Mouse (Mus musculus) heart, embryonic 14.5 days (tissue): ENCODE results near the gene Slc16a8. TPM values are rescaled to one million over a fixed set of nuclear protein-coding genes. Genes with fewer than 3 reads are reported as not detected.

Source experiments
- ATAC-seq: fragments of 200-750 bp; cut with Nextera tagmentation; 2 replicates; pipeline ENCODE4 v1.8.0; 2017; ENCODE audit warnings: low read depth, moderate TSS enrichment; ENCODE audit not compliant: insufficient number of reproducible peaks, insufficient read depth, low FRiP score
- H3K27ac ChIP-seq, 2 experiments: fragments of 200-500 bp in 1 of 2; fragments of 300-500 bp in 1 of 2; sonication (generic) in 1 of 2; replicated peaks in 1 of 2; 2 replicates each; pipeline ENCODE4 v1.5.1; 2012 to 2014; ENCODE audit warnings: low read depth in 2 of 2, low read length in 2 of 2, control low read depth in 1 of 2, mild to moderate bottlenecking in 1 of 2, mixed read lengths in 1 of 2; ENCODE audit not compliant: control insufficient read depth in 1 of 2, insufficient read depth in 1 of 2
- H3K27me3 ChIP-seq: fragments of 300-500 bp; sonication (generic); 2 replicates; pipeline ENCODE4 v1.6.1; 2014; ENCODE audit warnings: mild to moderate bottlenecking, low read length, control low read depth; ENCODE audit not compliant: control insufficient read depth, insufficient read depth
- H3K36me3 ChIP-seq: fragments of 300-500 bp; sonication (generic); 2 replicates; pipeline ENCODE4 v1.6.1; 2014; ENCODE audit warnings: mild to moderate bottlenecking, control low read depth, low read length, mixed read lengths; ENCODE audit not compliant: control insufficient read depth, insufficient read depth
- H3K4me1 ChIP-seq, 2 experiments: fragments of 200-500 bp in 1 of 2; fragments of 300-500 bp in 1 of 2; sonication (generic) in 1 of 2; 2 replicates each; pipeline ENCODE4 v1.6.1; 2012 to 2014; ENCODE audit warnings: low read length in 2 of 2, control low read depth in 1 of 2, mixed read lengths in 1 of 2; ENCODE audit not compliant: control insufficient read depth in 2 of 2, insufficient read depth in 2 of 2
- H3K4me2 ChIP-seq: fragments of 300-500 bp; sonication (generic); 2 replicates; pipeline ENCODE4 v1.6.1; 2014; ENCODE audit warnings: mild to moderate bottlenecking, low read length
- H3K4me3 ChIP-seq, 2 experiments: fragments of 200-500 bp in 1 of 2; fragments of 300-500 bp in 1 of 2; sonication (generic) in 1 of 2; 2 replicates each; pipeline ENCODE4 v1.5.1; 2012 to 2014; ENCODE audit warnings: low read length in 2 of 2, mild to moderate bottlenecking in 2 of 2, control low read depth in 1 of 2, low read depth in 1 of 2, moderate library complexity in 1 of 2; ENCODE audit not compliant: control insufficient read depth in 1 of 2, insufficient read depth in 1 of 2
- H3K9ac ChIP-seq: fragments of 300-500 bp; sonication (generic); 2 replicates; pipeline ENCODE4 v1.6.1; 2014; ENCODE audit warnings: mild to moderate bottlenecking, low read length
- H3K9me3 ChIP-seq: fragments of 300-500 bp; sonication (generic); 2 replicates; pipeline ENCODE4 v1.6.1; 2016; ENCODE audit warnings: low read length, control low read depth; ENCODE audit not compliant: control insufficient read depth
- WGBS: fragments of 180-500 bp; shearing (Covaris S2); extraction: QIAGEN DNeasy Blood & Tissue Kit; methylation state at CpG from one replicate; pipeline ENCODE4 v1.1.7; 2014; 5-methylcytosine and 5-hydroxymethylcytosine counted together
- polyA plus RNA-seq: library from polyadenylated mRNA; unstranded; fragments of >200 nt; fragmentation: Nextera tagmentation; extraction: Ambion mirVana; gene quantifications from 2 replicates; pipeline ENCODE4 v1.2.1, GENCODE M21; 2014

The Slc16a8 gene
- polyA plus RNA-seq, 1 experiment from 2014 or later: 0.28 TPM

DNA sequence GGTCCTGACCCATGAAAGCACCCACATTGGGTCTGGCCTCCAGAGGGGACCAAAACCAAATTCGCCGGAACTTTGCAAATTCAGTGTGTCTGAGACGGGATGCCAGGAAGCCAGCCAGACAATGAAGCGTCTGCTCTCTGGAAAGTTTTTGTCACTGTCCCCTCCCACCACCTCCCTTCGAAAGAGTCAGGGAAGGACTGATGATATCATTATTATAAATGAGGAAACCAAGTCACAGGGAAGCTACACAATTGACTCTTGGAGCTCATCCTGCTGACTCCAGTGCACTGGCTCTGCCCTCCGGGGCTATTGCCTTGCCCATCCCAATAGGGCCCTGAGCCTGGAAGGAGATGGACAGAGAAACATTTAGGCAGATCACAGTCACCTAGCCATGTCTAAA is 41.0 kb downstream of the Slc16a8 start:
- no peak overlapping the region for H3K4me3 ChIP-seq
- no peaks in the 10 kb centered on the region for H3K36me3 ChIP-seq
- no peaks in the 10 kb centered on the region for H3K27me3 ChIP-seq
- H3K4me1 ChIP-seq: peaks cover 7 to 17% of the 10 kb centered on the region in 2 experiments; a peak in 3 of 4 replicates
- no peak overlapping the region for H3K9ac ChIP-seq
- WGBS: 56% methylated on average over 6 of the region's 6 CpGs
- ATAC-seq: no peak
- H3K9me3 ChIP-seq: no peaks in the 10 kb centered on the region
- H3K27ac ChIP-seq: no peak overlapping the region
- no peak overlapping the region for H3K4me2 ChIP-seq

DNA sequence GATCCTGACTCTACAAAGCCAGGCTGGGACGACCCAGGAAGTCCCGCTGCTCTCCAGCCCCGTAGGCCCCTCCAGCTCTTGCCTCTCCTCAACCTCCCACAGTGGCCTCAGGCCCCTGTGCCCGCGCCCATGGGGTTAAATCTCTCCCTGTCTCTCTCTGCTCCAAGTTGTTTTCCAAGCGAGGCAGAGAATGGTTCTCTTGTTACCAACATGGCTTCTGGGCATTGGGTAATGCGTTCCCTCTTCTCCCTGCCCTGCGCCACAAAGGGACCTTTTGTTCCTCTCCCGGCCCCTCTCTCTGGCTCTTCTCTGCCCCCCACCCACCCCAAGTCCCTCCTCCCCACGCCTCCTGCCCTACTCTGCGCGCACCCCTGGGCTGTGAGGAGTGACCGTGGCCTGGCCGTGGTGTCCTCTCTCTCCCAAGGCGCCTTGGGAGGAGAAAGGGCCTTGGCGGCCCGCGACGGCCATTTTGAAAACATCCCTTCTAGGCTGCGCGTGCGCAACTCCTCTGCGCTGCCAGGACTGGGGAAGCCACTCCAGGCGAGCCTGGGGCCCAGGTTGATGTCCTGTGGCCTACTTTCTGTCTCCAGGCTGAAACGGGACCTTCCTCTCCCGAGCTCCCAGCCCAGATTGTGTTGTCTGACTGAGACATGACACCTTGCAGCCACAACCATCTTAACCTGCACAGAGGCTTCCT is 41.7 kb downstream of the Slc16a8 start:
- H3K4me2 ChIP-seq: no peak overlapping the region
- ATAC-seq: no peak
- no peak overlapping the region for H3K4me3 ChIP-seq
- H3K9me3 ChIP-seq: no peaks in the 10 kb centered on the region
- no peak overlapping the region for H3K27ac ChIP-seq
- H3K4me1 ChIP-seq: peaks cover 7 to 19% of the 10 kb centered on the region in 2 experiments; a peak in 3 of 4 replicates
- WGBS: 90% methylated on average over 26 of the region's 26 CpGs
- no peaks in the 10 kb centered on the region for H3K36me3 ChIP-seq
- H3K9ac ChIP-seq: no peak overlapping the region
- no peaks in the 10 kb centered on the region for H3K27me3 ChIP-seq

DNA sequence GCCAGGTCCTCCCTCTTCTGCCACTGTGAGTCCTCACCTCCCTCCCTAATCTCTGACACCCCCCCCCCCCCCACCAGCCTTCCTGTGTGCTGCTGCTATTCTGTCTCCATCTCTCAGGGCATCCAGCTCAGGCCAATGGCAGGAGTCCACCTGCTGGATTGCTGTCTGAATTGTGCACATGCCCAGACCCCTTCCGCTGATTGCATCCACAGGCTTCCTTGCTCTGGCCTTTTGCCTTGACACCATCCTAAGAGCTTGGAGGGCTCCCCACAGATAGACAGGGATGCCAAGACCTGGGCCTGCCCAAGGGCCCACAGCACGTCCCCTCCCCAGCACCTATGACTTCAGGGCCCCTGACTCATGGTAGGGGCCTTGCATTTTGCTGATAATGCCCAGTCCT is 44.2 kb downstream of the Slc16a8 start:
- Histone ChIP-seq H3K4me3 (no peak overlapping the region), H3K27me3 (no peaks in the 10 kb centered on the region), H3K36me3 (no peaks in the 10 kb centered on the region), H3K9ac (no peak overlapping the region), H3K27ac (0 out of 4 replicates have a peak overlapping the region, but pooled peaks have one; percentile 9 to 10), H3K9me3 (no peaks in the 10 kb centered on the region), H3K4me2 (no peak overlapping the region), H3K4me1 (peaks cover 7 to 19% of the 10 kb centered on the region in 2 experiments; a peak in 3 of 4 replicates)
- ATAC-seq: no peak
- WGBS: 63% methylated on average over 2 of the region's 2 CpGs

DNA sequence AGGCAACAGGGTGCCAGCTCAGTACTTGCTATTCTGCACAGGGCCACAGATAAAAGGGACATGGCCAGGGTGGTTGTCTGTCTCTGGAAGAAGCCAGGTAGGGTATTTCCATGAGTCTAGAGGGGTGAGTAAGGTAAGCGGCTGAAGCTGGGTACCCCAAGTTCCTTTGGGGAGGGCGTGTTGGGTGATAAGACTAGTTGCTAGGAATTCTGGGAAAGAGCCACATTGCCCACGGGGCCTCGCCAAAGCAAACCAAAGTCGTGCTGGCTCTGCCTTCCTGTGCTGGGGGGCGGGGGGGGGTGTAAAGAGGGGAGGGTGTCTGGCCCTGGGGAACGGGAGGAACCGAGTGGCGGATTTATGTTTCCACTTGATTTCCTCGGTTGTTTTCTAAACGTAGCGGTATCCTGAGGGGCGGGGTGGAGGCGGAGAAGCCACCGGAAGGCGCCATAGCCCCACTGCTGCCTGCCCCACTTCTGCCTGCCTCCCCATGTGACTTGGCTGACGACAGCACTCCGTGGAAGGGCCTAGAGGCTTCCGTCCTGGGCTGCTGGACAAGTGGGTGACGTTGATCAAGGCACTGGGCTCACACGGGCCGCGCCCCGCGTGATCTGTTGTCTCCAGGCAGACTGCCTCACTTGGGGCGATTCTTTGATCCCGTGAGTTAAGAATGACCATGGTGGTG is 45.7 kb downstream of the Slc16a8 start:
- Histone ChIP-seq H3K9me3 (no peaks in the 10 kb centered on the region), H3K4me3 (no peak overlapping the region), H3K27ac (no peak overlapping the region), H3K9ac (no peak overlapping the region), H3K4me2 (no peak overlapping the region), H3K27me3 (peaks cover 1% of the 10 kb centered on the region; the same call in 1 of the 2 replicates), H3K36me3 (no peaks in the 10 kb centered on the region), H3K4me1 (peaks cover 6 to 17% of the 10 kb centered on the region in 2 experiments; a peak in 3 of 4 replicates)
- WGBS: 71% methylated on average over 27 of the region's 27 CpGs
- ATAC-seq: no peak

DNA sequence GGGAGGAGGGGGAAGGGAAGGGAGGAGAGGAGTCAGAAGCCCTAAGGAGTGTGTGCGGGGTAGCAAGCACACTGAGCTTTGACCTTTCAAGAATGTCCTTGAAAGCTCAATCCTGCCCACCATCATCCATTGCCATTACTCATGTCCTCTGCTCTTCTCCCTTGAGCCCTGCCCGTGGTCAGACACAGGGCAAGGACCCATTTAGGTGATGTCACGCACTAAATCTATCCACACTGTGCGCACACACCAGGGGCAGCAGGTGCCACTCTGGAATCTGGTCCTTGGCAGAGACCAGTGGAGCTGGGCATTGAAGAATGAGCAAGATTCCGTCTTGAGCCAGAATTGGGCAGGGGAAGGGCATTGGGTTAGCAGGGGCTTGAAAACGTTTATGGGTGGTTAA is 46.4 kb downstream of the Slc16a8 start:
- 72% methylated on average over 6 of the region's 6 CpGs for WGBS
- H3K4me3 ChIP-seq: no peak overlapping the region
- no peaks in the 10 kb centered on the region for H3K9me3 ChIP-seq
- H3K27me3 ChIP-seq: peaks cover 5% of the 10 kb centered on the region
- ATAC-seq: no peak
- H3K36me3 ChIP-seq: no peaks in the 10 kb centered on the region
- no peak overlapping the region for H3K9ac ChIP-seq
- peaks cover 4 to 10% of the 10 kb centered on the region in 2 experiments; a peak in 3 of 4 replicates for H3K4me1 ChIP-seq
- H3K27ac ChIP-seq: no peak overlapping the region
- H3K4me2 ChIP-seq: no peak overlapping the region

DNA sequence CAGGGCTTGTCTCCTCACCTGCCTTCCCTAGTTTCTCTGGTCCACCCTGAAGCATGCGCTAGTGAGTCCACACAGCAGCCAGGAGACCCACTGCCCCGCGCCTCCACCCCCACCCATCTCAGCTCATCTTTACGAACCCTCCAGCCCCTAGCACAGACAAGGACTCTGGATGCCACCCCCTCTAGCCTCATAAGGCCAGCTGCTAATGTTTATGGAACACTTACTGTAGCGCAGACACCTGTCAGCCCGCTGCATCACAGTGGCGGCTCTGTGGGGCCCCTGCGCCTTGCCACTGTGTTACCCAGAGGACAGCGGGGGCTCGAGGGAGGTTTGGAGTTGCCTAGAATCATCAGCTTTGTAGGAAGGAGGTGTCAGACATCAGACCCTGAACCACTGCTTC is 52.0 kb downstream of the Slc16a8 start:
- Histone ChIP-seq H3K4me3 (no peak overlapping the region), H3K27ac (no peak overlapping the region), H3K9ac (no peak overlapping the region)

DNA sequence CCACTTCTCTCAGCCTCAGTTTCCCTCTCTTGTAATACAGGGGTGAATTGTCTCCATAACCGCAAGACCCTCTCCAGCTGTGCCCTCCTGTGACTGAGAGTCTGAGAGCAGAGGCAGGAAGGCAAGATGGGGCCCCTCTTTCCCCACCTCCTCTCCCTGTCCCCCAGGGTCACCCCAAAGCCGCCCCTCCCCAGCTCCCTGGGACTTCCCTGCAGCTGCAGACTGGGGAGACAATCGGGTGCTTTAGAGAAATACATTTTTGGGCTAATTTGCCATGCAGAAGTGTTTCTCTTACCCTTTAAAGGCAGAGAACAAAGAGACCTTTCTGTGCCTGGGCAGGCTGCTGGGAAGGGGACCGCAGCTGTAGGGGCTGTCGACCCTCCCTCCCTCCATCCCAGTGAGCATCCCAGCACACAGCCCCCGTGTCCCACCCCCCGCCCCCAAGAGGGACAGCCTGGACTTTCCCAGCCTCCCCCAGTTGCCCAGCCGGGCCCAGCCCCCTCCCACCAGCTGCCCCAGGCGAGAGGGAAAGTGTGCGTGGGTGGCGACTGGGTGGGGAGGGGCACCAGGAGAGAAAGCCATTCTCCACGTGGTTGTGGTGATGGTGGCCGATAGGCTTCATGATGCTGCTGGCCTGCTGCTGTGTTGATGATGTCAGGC is 52.9 kb downstream of the Slc16a8 start:
- ATAC-seq: no peak

More for the DNA sequence above, 52.0 kb downstream of the Slc16a8 start:
- 15% methylated on average over 10 of the region's 10 CpGs for WGBS
- no peaks in the 10 kb centered on the region for H3K36me3 ChIP-seq
- no peaks in the 10 kb centered on the region for H3K9me3 ChIP-seq
- H3K4me1 ChIP-seq: peaks cover 11 to 13% of the 10 kb centered on the region in 2 experiments; a peak in 2 of 4 replicates
- H3K4me2 ChIP-seq: no peak overlapping the region
- peaks cover 5% of the 10 kb centered on the region for H3K27me3 ChIP-seq
- ATAC-seq: no peak

More for the DNA sequence above, 52.9 kb downstream of the Slc16a8 start:
- Histone ChIP-seq H3K4me1 (peaks cover 11 to 13% of the 10 kb centered on the region in 2 experiments; a peak in 2 of 4 replicates), H3K4me2 (no peak overlapping the region), H3K4me3 (no peak overlapping the region), H3K9ac (no peak overlapping the region), H3K27me3 (peaks cover 5% of the 10 kb centered on the region), H3K36me3 (no peaks in the 10 kb centered on the region), H3K9me3 (no peaks in the 10 kb centered on the region), H3K27ac (no peak overlapping the region)
- WGBS: 36% methylated on average over 13 of the region's 13 CpGs
